Mouse (Mus musculus): ENCODE measurements around the gene Olfr641. TPM values are rescaled to one million over a fixed set of nuclear protein-coding genes. Genes with fewer than 3 reads are reported as not detected.

Olfr641 gene
- total and polyA plus RNA-seq, 3 experiments: not detected

GRCm38 (mm10) chr7:103999124-103999523, 36.1 kb upstream of the Olfr641 start:
- H3K4me2 ChIP-seq (ENCODE audit: insufficient read depth, low read depth, poor library complexity, severe bottlenecking): no peak overlapping the region
- dilution Hi-C loops (cut with MboI; ENCODE audit: extremely low pct_ligation_motif_present, extremely low pct_unique_long_range_greater_than_20kb, low sequenced_read_pairs): no loop called here
- in situ Hi-C loops (cut with MboI; ENCODE audit: low pct_ligation_motif_present, low pct_unique_long_range_greater_than_20kb, low sequenced_read_pairs): no loop called here
- no peaks in the 10 kb centered on the region for H3K79me2 ChIP-seq (replicated peaks; ENCODE audit: control insufficient read depth, extremely low read depth, insufficient read depth, poor library complexity, severe bottlenecking)
- no peaks in the 10 kb centered on the region for H3K27me3 ChIP-seq (replicated peaks)
- no peaks in the 10 kb centered on the region for H3K4me1 ChIP-seq (ENCODE audit: control insufficient read depth in 1 of 2, insufficient read depth in 2 of 2)
- H3K27ac ChIP-seq (ENCODE audit: insufficient read depth, low read depth): no peak overlapping the region
- H3K9ac ChIP-seq (ENCODE audit: insufficient read depth, low read depth): no peak overlapping the region
- H3K36me3 ChIP-seq (replicated peaks in 1 of 2; ENCODE audit: control insufficient read depth in 1 of 2, insufficient read depth in 1 of 2, low read length in 1 of 2): no peaks in the 10 kb centered on the region
- no peak for DNase-seq (ENCODE audit: extremely low read depth)
- no peak overlapping the region for H3K4me3 ChIP-seq (replicated peaks in 1 of 3; ENCODE audit: low read depth in 2 of 3, low read length in 2 of 3, poor library complexity in 1 of 3)
- no peaks in the 10 kb centered on the region for H3K9me3 ChIP-seq (replicated peaks; ENCODE audit: low read length)
- TF ChIP-seq MAZ (IDR thresholded peaks at IDR 0.05; ENCODE audit: low read depth, low read length) (no peak), NELFE (IDR thresholded peaks at IDR 0.05; ENCODE audit: low read depth, low read length) (no peak), RCOR1 (conservative IDR thresholded peaks at IDR 0.05; ENCODE audit: low read depth, low read length) (no peak), MAFK (IDR thresholded peaks at IDR 0.05; ENCODE audit: insufficient replicate concordance, low read length) (no peak), POLR2A (IDR thresholded peaks at IDR 0.05; ENCODE audit: low read depth, low read length) (no peak), TCF12 (IDR thresholded peaks at IDR 0.05; ENCODE audit: low read depth, low read length) (no peak), MYC (IDR thresholded peaks at IDR 0.05; ENCODE audit: low read depth, low read length) (no peak), ZNF384 (IDR thresholded peaks at IDR 0.05; ENCODE audit: low read depth, low read length) (no peak), CHD1 (IDR thresholded peaks at IDR 0.05; ENCODE audit: low read depth, low read length) (no peak), RAD21 (IDR thresholded peaks at IDR 0.05; ENCODE audit: low read depth, low read length) (no peak), JUND (conservative IDR thresholded peaks at IDR 0.05; ENCODE audit: low read depth, low read length) (no peak), MAX (IDR thresholded peaks at IDR 0.05; ENCODE audit: low read length) (no peak), TBP (conservative IDR thresholded peaks at IDR 0.05; ENCODE audit: low read depth, low read length) (no peak), EP300 (IDR thresholded peaks at IDR 0.05; ENCODE audit: low read length) (no peak), ZKSCAN1 (IDR thresholded peaks at IDR 0.05; ENCODE audit: borderline replicate concordance, low read depth, low read length) (no peak), USF2 (conservative IDR thresholded peaks at IDR 0.05; ENCODE audit: low read depth, low read length) (no peak), CTCF (conservative IDR thresholded peaks at IDR 0.05 in 1 of 2, IDR thresholded peaks at IDR 0.05 in 1 of 2; ENCODE audit: low read depth in 2 of 2, low read length in 2 of 2) (no peak), ZMIZ1 (IDR thresholded peaks at IDR 0.05; ENCODE audit: low read depth, low read length) (no peak), KAT2A (IDR thresholded peaks at IDR 0.05; ENCODE audit: insufficient replicate concordance, low read length) (no peak), IRF4 (IDR thresholded peaks at IDR 0.05; ENCODE audit: low read depth, low read length) (no peak)

GRCm38 (mm10) chr7:104017203-104017602, 18.0 kb upstream of the Olfr641 start, which contains the start of gene Olfr639:
Gene Olfr639 (minus strand): TSS chr7:104017303.
- H3K9ac ChIP-seq (ENCODE audit: insufficient read depth, low read depth): no peak within 1 kb of the TSS
- H3K27me3 ChIP-seq (replicated peaks): peaks cover 1% of the 10 kb centered on the region
- no peaks in the 10 kb centered on the region for H3K4me1 ChIP-seq (ENCODE audit: control insufficient read depth in 1 of 2, insufficient read depth in 2 of 2)
- no peak for DNase-seq (ENCODE audit: extremely low read depth)
- TF ChIP-seq MXI1 (IDR thresholded peaks at IDR 0.05; ENCODE audit: low read depth, low read length): no peak
- TF ChIP-seq USF1 (IDR thresholded peaks at IDR 0.05; ENCODE audit: low read depth, low read length): no peak
- no peak for TF ChIP-seq POLR2A (IDR thresholded peaks at IDR 0.05; ENCODE audit: low read depth, low read length)
- no peak for TF ChIP-seq NELFE (IDR thresholded peaks at IDR 0.05; ENCODE audit: low read depth, low read length)
- no peak for TF ChIP-seq CHD2 (IDR thresholded peaks at IDR 0.05; ENCODE audit: low read length)
- TF ChIP-seq MEF2A (IDR thresholded peaks at IDR 0.05; ENCODE audit: borderline replicate concordance, low read depth, low read length): no peak
- no peak for TF ChIP-seq POLR2AphosphoS2 (IDR thresholded peaks at IDR 0.05; ENCODE audit: low read depth, low read length)
- TF ChIP-seq SMC3 (IDR thresholded peaks at IDR 0.05; ENCODE audit: low read depth, low read length): no peak
- no peak for TF ChIP-seq IRF4 (IDR thresholded peaks at IDR 0.05; ENCODE audit: low read depth, low read length)
- in situ Hi-C loops (cut with MboI; ENCODE audit: low pct_ligation_motif_present, low pct_unique_long_range_greater_than_20kb, low sequenced_read_pairs) (no loop called here), dilution Hi-C loops (cut with MboI; ENCODE audit: extremely low pct_ligation_motif_present, extremely low pct_unique_long_range_greater_than_20kb, low sequenced_read_pairs) (no loop called here)
- H3K27ac ChIP-seq (ENCODE audit: insufficient read depth, low read depth): no peak within 1 kb of the TSS
- H3K79me2 ChIP-seq (replicated peaks; ENCODE audit: control insufficient read depth, extremely low read depth, insufficient read depth, poor library complexity, severe bottlenecking): no peaks in the 10 kb centered on the region
- no peaks in the 10 kb centered on the region for H3K36me3 ChIP-seq (replicated peaks in 1 of 2; ENCODE audit: control insufficient read depth in 1 of 2, insufficient read depth in 1 of 2, low read length in 1 of 2)
- H3K4me2 ChIP-seq (ENCODE audit: insufficient read depth, low read depth, poor library complexity, severe bottlenecking): no peak within 1 kb of the TSS
- no peak within 1 kb of the TSS for H3K4me3 ChIP-seq (replicated peaks in 1 of 3; ENCODE audit: low read depth in 2 of 3, low read length in 2 of 3, poor library complexity in 1 of 3)
- no peaks in the 10 kb centered on the region for H3K9me3 ChIP-seq (replicated peaks; ENCODE audit: low read length)
